Mouse (Mus musculus): ENCODE results near the gene Edem1. TPM values are rescaled to one million over a fixed set of nuclear protein-coding genes. Genes with fewer than 3 reads are reported as not detected.

Edem1 gene
- total RNA-seq, 2 experiments from 2014 or later = 17.5 to 17.6 TPM

Other genes starting within 250 kb of the Edem1 start
- 100 to 1,000 TPM in 1 of 2 experiments, 10 to 100 TPM in 1; 94.0 to 104 TPM for gene Bhlhe40, start 168.0 kb upstream of the Edem1 start, total RNA-seq (2021)
- gene Arl8b, start 45.5 kb upstream of the Edem1 start, total RNA-seq (2021) = 100 to 1,000 TPM; 208 to 214 TPM

Data from left cerebral cortex, postnatal 36 days (tissue).